Mouse (Mus musculus): ENCODE results near the gene Otog. TPM values are rescaled to one million over a fixed set of nuclear protein-coding genes. Genes with fewer than 3 reads are reported as not detected.

Gene Otog
- total and polyA plus RNA-seq, 3 experiments: 0.06 TPM; not detected in 2

- intact Hi-C loops (cut with DNase I): no loop called here
- Histone ChIP-seq H3K9ac (ENCODE audit: low read depth, low read length) (no peak overlapping the region), H3K79me2 (replicated peaks; ENCODE audit: control insufficient read depth, insufficient read depth, low read length) (no peaks in the 10 kb centered on the region), H3K27ac (no peak overlapping the region), H3K4me1 (ENCODE audit: control insufficient read depth, insufficient read depth, low read length) (no peaks in the 10 kb centered on the region), H3K27me3 (ENCODE audit: control insufficient read depth, insufficient read depth, low read length) (no peaks in the 10 kb centered on the region), H3K4me3 (no peak overlapping the region), H3K36me3 (ENCODE audit: control insufficient read depth, insufficient read depth, low read length) (no peaks in the 10 kb centered on the region)
- no peak for TF ChIP-seq EP300 (IDR thresholded peaks at IDR 0.05; ENCODE audit: insufficient read depth, low read depth, low read length)
- TF ChIP-seq CTCF (IDR thresholded peaks at IDR 0.05): no peak
- no peak for TF ChIP-seq POLR2A (IDR thresholded peaks at IDR 0.05; ENCODE audit: insufficient read depth, low read depth, low read length)
- DNase-seq: no peak
These were observed 6.1 kb downstream of the Otog start for GRCm38 (mm10) chr7:46246876-46247275.

- H3K36me3 ChIP-seq (ENCODE audit: control insufficient read depth, insufficient read depth, low read length): no peaks in the 10 kb centered on the region
- H3K9ac ChIP-seq (ENCODE audit: low read depth, low read length): no peak overlapping the region
- no peaks in the 10 kb centered on the region for H3K27me3 ChIP-seq (ENCODE audit: control insufficient read depth, insufficient read depth, low read length)
- H3K4me3 ChIP-seq: no peak overlapping the region
- TF ChIP-seq EP300 (IDR thresholded peaks at IDR 0.05; ENCODE audit: insufficient read depth, low read depth, low read length): no peak
- no peak for TF ChIP-seq POLR2A (IDR thresholded peaks at IDR 0.05; ENCODE audit: insufficient read depth, low read depth, low read length)
- no peak for TF ChIP-seq CTCF (IDR thresholded peaks at IDR 0.05)
- no peak overlapping the region for H3K27ac ChIP-seq
- no peaks in the 10 kb centered on the region for H3K4me1 ChIP-seq (ENCODE audit: control insufficient read depth, insufficient read depth, low read length)
- no peaks in the 10 kb centered on the region for H3K79me2 ChIP-seq (replicated peaks; ENCODE audit: control insufficient read depth, insufficient read depth, low read length)
- 76% methylated on average over 3 of the region's 3 CpGs for WGBS
- DNase-seq: no peak
- intact Hi-C loops (cut with DNase I): no loop called here
These were observed 6.8 kb downstream of the Otog start for GRCm38 (mm10) chr7:46247606-46248005.

- Histone ChIP-seq H3K9ac (ENCODE audit: low read depth, low read length) (no peak overlapping the region), H3K4me3 (no peak overlapping the region), H3K4me1 (ENCODE audit: control insufficient read depth, insufficient read depth, low read length) (no peaks in the 10 kb centered on the region), H3K27ac (no peak overlapping the region), H3K79me2 (replicated peaks; ENCODE audit: control insufficient read depth, insufficient read depth, low read length) (no peaks in the 10 kb centered on the region), H3K36me3 (ENCODE audit: control insufficient read depth, insufficient read depth, low read length) (no peaks in the 10 kb centered on the region), H3K27me3 (ENCODE audit: control insufficient read depth, insufficient read depth, low read length) (no peaks in the 10 kb centered on the region)
- TF ChIP-seq POLR2A (IDR thresholded peaks at IDR 0.05; ENCODE audit: insufficient read depth, low read depth, low read length) (no peak), EP300 (IDR thresholded peaks at IDR 0.05; ENCODE audit: insufficient read depth, low read depth, low read length) (no peak), CTCF (IDR thresholded peaks at IDR 0.05) (no peak)
- 72% methylated on average over 4 of the region's 4 CpGs for WGBS
- DNase-seq: no peak
- intact Hi-C loops (cut with DNase I): no loop called here
These were observed 11.1 kb downstream of the Otog start for GRCm38 (mm10) chr7:46251841-46252240.

GRCm38 (mm10) chr7:46276156-46276555 lies 35.4 kb downstream of the Otog start:
- Histone ChIP-seq H3K9ac (ENCODE audit: low read depth, low read length) (no peak overlapping the region), H3K36me3 (ENCODE audit: control insufficient read depth, insufficient read depth, low read length) (no peaks in the 10 kb centered on the region), H3K79me2 (replicated peaks; ENCODE audit: control insufficient read depth, insufficient read depth, low read length) (no peaks in the 10 kb centered on the region), H3K27ac (no peak overlapping the region), H3K4me1 (ENCODE audit: control insufficient read depth, insufficient read depth, low read length) (no peaks in the 10 kb centered on the region), H3K27me3 (ENCODE audit: control insufficient read depth, insufficient read depth, low read length) (no peaks in the 10 kb centered on the region), H3K4me3 (no peak overlapping the region)
- intact Hi-C loops (cut with DNase I): no loop called here
- no peak for TF ChIP-seq EP300 (IDR thresholded peaks at IDR 0.05; ENCODE audit: insufficient read depth, low read depth, low read length)
- no peak for TF ChIP-seq CTCF (IDR thresholded peaks at IDR 0.05)
- TF ChIP-seq POLR2A (IDR thresholded peaks at IDR 0.05; ENCODE audit: insufficient read depth, low read depth, low read length): no peak
- WGBS: 54% methylated on average over 5 of the region's 5 CpGs
- DNase-seq: no peak

- intact Hi-C loops (cut with DNase I): loop anchor here (2.0 kb wide), 2 partner anchors 99 to 327 kb away; no protein-coding TSS in a partner anchor
- no peaks in the 10 kb centered on the region for H3K27me3 ChIP-seq (ENCODE audit: control insufficient read depth, insufficient read depth, low read length)
- no peaks in the 10 kb centered on the region for H3K79me2 ChIP-seq (replicated peaks; ENCODE audit: control insufficient read depth, insufficient read depth, low read length)
- WGBS: 17% methylated on average over 6 of the region's 6 CpGs
- peak in 1 of 2 experiments; percentile 11 for DNase-seq
- H3K4me3 ChIP-seq: no peak overlapping the region
- no peaks in the 10 kb centered on the region for H3K36me3 ChIP-seq (ENCODE audit: control insufficient read depth, insufficient read depth, low read length)
- no peak overlapping the region for H3K9ac ChIP-seq (ENCODE audit: low read depth, low read length)
- no peaks in the 10 kb centered on the region for H3K4me1 ChIP-seq (ENCODE audit: control insufficient read depth, insufficient read depth, low read length)
- no peak overlapping the region for H3K27ac ChIP-seq
- TF ChIP-seq CTCF (IDR thresholded peaks at IDR 0.05) (peak; percentile 77), EP300 (IDR thresholded peaks at IDR 0.05; ENCODE audit: insufficient read depth, low read depth, low read length) (no peak)
These were observed 39.2 kb downstream of the Otog start for GRCm38 (mm10) chr7:46279946-46280345.

- Histone ChIP-seq H3K27me3 (ENCODE audit: control insufficient read depth, insufficient read depth, low read length) (no peaks in the 10 kb centered on the region), H3K27ac (no peak overlapping the region), H3K4me1 (ENCODE audit: control insufficient read depth, insufficient read depth, low read length) (no peaks in the 10 kb centered on the region), H3K36me3 (ENCODE audit: control insufficient read depth, insufficient read depth, low read length) (no peaks in the 10 kb centered on the region), H3K79me2 (replicated peaks; ENCODE audit: control insufficient read depth, insufficient read depth, low read length) (no peaks in the 10 kb centered on the region), H3K9ac (ENCODE audit: low read depth, low read length) (no peak overlapping the region), H3K4me3 (no peak overlapping the region)
- DNase-seq: no peak
- TF ChIP-seq CTCF (IDR thresholded peaks at IDR 0.05) (no peak), POLR2A (IDR thresholded peaks at IDR 0.05; ENCODE audit: insufficient read depth, low read depth, low read length) (no peak), EP300 (IDR thresholded peaks at IDR 0.05; ENCODE audit: insufficient read depth, low read depth, low read length) (no peak)
- intact Hi-C loops (cut with DNase I): loop anchor here (2.0 kb wide), 2 partner anchors 98 to 326 kb away; no protein-coding TSS in a partner anchor
These were observed 40.1 kb downstream of the Otog start for GRCm38 (mm10) chr7:46280896-46281295.
